12 mouse cellular contexts compared by ENCODE assay signal in genomic region chr3:146783645-146784225, GRCm38 (mm10). TPM values are rescaled to one million over a fixed set of nuclear protein-coding genes. Genes with fewer than 3 reads are reported as not detected.
DNase-seq lines count a peak whose midpoint lies in the region; ATAC-seq and TF ChIP-seq lines count a peak whose summit lies in the region.
"Had no signal": no experiment of that assay in that cellular context is flagged by ENCODE, and none has a peak within 500 bp of the region (broad histone marks: within the 10 kb centered on the region; RNA-seq: fewer than 3 reads in every experiment).

No protein-coding gene starts in this region.

- H3K9me3 ChIP-seq in liver, embryonic 14.5 days (ENCODE audit: control insufficient read depth, low read length), result no peaks in the 10 kb centered on the region
- H3K9me3 ChIP-seq: heart, embryonic 12.5 days had no signal

- TF ChIP-seq EP300 in liver, embryonic 14.5 days (IDR thresholded peaks at IDR 0.05; ENCODE audit: low read depth), result no peak

- no peak overlapping the region for H3K4me3 ChIP-seq in kidney, adult 2 months (ENCODE audit: insufficient read depth, low read depth, low read length)
- H3K4me3 ChIP-seq in liver, embryonic 14.5 days (ENCODE audit: insufficient read depth in 1 of 2, low read depth in 2 of 2, low read length in 2 of 2), result no peak overlapping the region
- H3K4me3 ChIP-seq: heart, embryonic 12.5 days; myocyte had no signal

- no peaks in the 10 kb centered on the region for H3K36me3 ChIP-seq in kidney, adult 2 months (ENCODE audit: control insufficient read depth, insufficient read depth, low read length)
- H3K36me3 ChIP-seq in liver, embryonic 14.5 days (replicated peaks; ENCODE audit: control insufficient read depth, insufficient read depth, low read depth), result no peaks in the 10 kb centered on the region
- H3K36me3 ChIP-seq: heart, embryonic 12.5 days had no signal

- peak; percentile 38 for DNase-seq in kidney, adult 2 months
- no peak for DNase-seq in kidney, postnatal 10 days
- DNase-seq in A20 (ENCODE audit: low read depth, low spot score) (peak; percentile 66), MN1 (ENCODE audit: low spot score) (peak; percentile 51)
- DNase-seq in liver, embryonic 14.5 days (ENCODE audit: low read depth in 3 of 3, low spot score in 3 of 3), result no peak
- DNase-seq in cerebellum, adult 11 months, result no peak
- no peak for DNase-seq in testis, postnatal 10 days (ENCODE audit: low spot score)
- DNase-seq in adrenal gland, postnatal 14 days, result no peak
- DNase-seq: embryo, embryonic 11 days; left cerebral cortex, postnatal 4 days had no signal

- peaks cover 17% of the 10 kb centered on the region for H3K4me1 ChIP-seq in kidney, adult 2 months (ENCODE audit: control insufficient read depth, insufficient read depth, low read length)
- H3K4me1 ChIP-seq in liver, embryonic 14.5 days (replicated peaks; ENCODE audit: control insufficient read depth in 2 of 2, insufficient read depth in 2 of 2, low read length in 1 of 2), result peaks cover 0 to 8% of the 10 kb centered on the region in 2 experiments; a peak in 3 of 4 replicates

- no peak for TF ChIP-seq POLR2A in kidney, adult 2 months (IDR thresholded peaks at IDR 0.05; ENCODE audit: low read depth, low read length)

- no peak overlapping the region for H3K27ac ChIP-seq in kidney, adult 2 months (ENCODE audit: insufficient read depth, low read depth, low read length)
- H3K27ac ChIP-seq in liver, embryonic 14.5 days, result no peak overlapping the region

- H3K27me3 ChIP-seq in kidney, adult 2 months (replicated peaks; ENCODE audit: control insufficient read depth, insufficient read depth, low read length), result no peaks in the 10 kb centered on the region
- no peaks in the 10 kb centered on the region for H3K27me3 ChIP-seq in liver, embryonic 14.5 days (ENCODE audit: control insufficient read depth, insufficient read depth, low read length)
- H3K27me3 ChIP-seq: heart, embryonic 12.5 days had no signal

- 69% methylated on average over 7 of the region's 7 CpGs for WGBS in kidney, adult 2 months
- WGBS in liver, embryonic 14.5 days (ENCODE audit: insufficient replicate concordance), result 68% methylated on average over 7 of the region's 7 CpGs

- no peak for ATAC-seq in liver, embryonic 14.5 days (ENCODE audit: insufficient read depth)

- H3K9ac ChIP-seq in liver, embryonic 14.5 days (replicated peaks), result no peak overlapping the region
- H3K9ac ChIP-seq: heart, embryonic 12.5 days had no signal

- TF ChIP-seq CTCF in kidney, adult 2 months (conservative IDR thresholded peaks at IDR 0.05; ENCODE audit: insufficient read depth, insufficient read length, low read depth, low read length), result peak; percentile 30; the same call in 1 of the 2 replicates
- peak; percentile 50 for TF ChIP-seq CTCF in liver, embryonic 14.5 days (IDR thresholded peaks at IDR 0.05; ENCODE audit: low read depth)

- H3K4me2 ChIP-seq in liver, embryonic 14.5 days (ENCODE audit: low read depth), result no peak overlapping the region
- H3K4me2 ChIP-seq: heart, embryonic 12.5 days had no signal

RNA-seq across cellular contexts. Expression of gene Prkacb, which starts 29.1 kb away (rescaled TPM):
- polyA plus RNA-seq in kidney, adult 2 months (2012; rRNA removed), result 20.6 and 23.3 TPM in 2 replicates
- 4.8 and 6.1 TPM in 2 replicates for polyA plus RNA-seq in liver, embryonic 14.5 days (2012; rRNA removed)
- polyA plus RNA-seq in liver, embryonic 14.5 days (2014; fragmentation: Nextera tagmentation; extraction: Ambion mirVana), result 10.9 and 12.5 TPM in 2 replicates
- 103 and 114 TPM in 2 replicates for total RNA-seq in adrenal gland, postnatal 14 days (2021)

Comparison
In these comparisons a context has a peak if more than half of its experiments do, and no peak if none do; other contexts are left out.
1. DNase-seq: peak in kidney, adult 2 months (single experiment), A20 (single experiment) and MN1 (single experiment); none in kidney, postnatal 10 days (single experiment), liver, embryonic 14.5 days (0 of 3), cerebellum, adult 11 months (single experiment), testis, postnatal 10 days (single experiment) and adrenal gland, postnatal 14 days (single experiment).